Mouse (Mus musculus): ENCODE measurements around the gene Pan3. TPM values are rescaled to one million over a fixed set of nuclear protein-coding genes. Genes with fewer than 3 reads are reported as not detected.

Pan3 gene
- polyA plus RNA-seq, 1 experiment from 2014 or later, result 69.7 TPM

DNA sequence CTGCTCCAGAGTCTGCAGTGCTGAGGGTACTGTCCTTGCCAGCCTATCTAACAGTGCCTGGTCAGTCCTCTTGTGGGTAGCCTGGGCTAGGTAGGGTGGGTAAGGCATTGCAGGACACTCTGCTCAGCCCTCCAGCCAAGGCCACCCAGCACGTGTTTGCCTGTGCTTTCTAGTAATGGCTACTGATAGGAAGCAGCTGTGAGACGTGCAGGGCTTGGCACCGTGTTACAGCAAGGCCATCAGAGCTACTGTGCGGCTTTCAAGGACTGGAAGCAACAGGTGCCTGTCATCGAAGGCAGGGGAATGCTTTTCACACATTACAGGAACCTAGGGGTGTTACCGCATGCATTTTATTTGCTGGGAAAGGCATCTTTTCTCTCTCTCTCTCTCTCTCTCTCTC is 147.0 kb downstream of the Pan3 start:
- Histone ChIP-seq H3K27me3 (peaks cover 5% of the 10 kb centered on the region; the same call in 1 of the 2 replicates), H3K9me3 (no peaks in the 10 kb centered on the region), H3K36me3 (no peaks in the 10 kb centered on the region), H3K4me2 (replicated peaks) (no peak overlapping the region), H3K27ac (no peak overlapping the region), H3K9ac (no peak overlapping the region), H3K4me1 (no peaks in the 10 kb centered on the region), H3K4me3 (no peak overlapping the region)
- WGBS, result 40% methylated on average over 6 of the region's 6 CpGs
- no peak; the same call in 1 of the 2 replicates for ATAC-seq (ENCODE audit: low FRiP score, low read depth)

DNA sequence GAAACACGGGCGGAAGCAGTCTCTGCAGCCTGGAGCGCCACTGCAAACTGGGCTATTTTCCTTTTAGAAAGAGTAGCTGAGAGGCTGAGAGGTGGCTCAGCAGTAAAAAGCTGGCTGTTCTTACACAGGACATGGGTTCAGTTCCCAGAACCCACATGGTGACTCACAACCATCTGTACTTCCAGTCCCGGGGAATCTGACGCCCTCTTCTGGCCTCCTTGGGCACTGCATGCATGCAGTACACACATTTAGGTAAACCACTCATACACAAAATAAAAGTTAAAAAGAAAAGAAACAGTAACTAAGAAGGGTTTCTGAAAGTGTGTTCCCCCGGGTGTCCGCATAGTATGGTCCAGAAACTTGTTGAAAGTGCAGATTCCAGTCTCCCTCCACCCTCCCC is 149.2 kb downstream of the Pan3 start:
- no peak for ATAC-seq (ENCODE audit: low FRiP score, low read depth)
- Histone ChIP-seq H3K36me3 (no peaks in the 10 kb centered on the region), H3K4me3 (no peak overlapping the region), H3K27me3 (peaks cover 5% of the 10 kb centered on the region; the same call in 1 of the 2 replicates), H3K27ac (no peak overlapping the region), H3K4me2 (replicated peaks) (no peak overlapping the region), H3K9me3 (no peaks in the 10 kb centered on the region), H3K4me1 (no peaks in the 10 kb centered on the region), H3K9ac (no peak overlapping the region)
- WGBS, result 91% methylated on average over 7 of the region's 7 CpGs

DNA sequence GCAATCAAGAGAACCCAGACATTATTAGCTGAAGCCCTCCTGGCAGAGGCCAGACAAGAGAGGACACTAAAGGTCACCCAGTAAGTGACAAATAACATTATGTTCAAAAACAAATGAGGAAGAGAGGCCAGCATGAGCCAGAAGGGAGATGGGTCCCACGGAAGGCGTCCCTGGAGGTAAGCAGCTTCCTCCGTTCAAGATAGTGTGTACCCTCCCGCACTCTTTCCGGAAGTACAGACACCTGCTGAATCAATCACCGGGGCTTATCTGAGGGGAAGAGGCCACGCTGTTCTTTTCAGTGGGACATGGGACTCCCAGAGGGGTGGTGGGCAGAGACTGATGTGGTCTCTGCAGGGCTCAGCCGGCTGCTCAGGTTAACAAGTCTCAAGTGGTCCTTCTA is 149.7 kb downstream of the Pan3 start:
- no peak overlapping the region for H3K4me2 ChIP-seq (replicated peaks)
- no peaks in the 10 kb centered on the region for H3K4me1 ChIP-seq
- no peak overlapping the region for H3K4me3 ChIP-seq
- 83% methylated on average over 8 of the region's 8 CpGs for WGBS
- no peak overlapping the region for H3K27ac ChIP-seq
- H3K9me3 ChIP-seq, result no peaks in the 10 kb centered on the region
- no peak overlapping the region for H3K9ac ChIP-seq
- peaks cover 5% of the 10 kb centered on the region; the same call in 1 of the 2 replicates for H3K27me3 ChIP-seq
- no peaks in the 10 kb centered on the region for H3K36me3 ChIP-seq
- ATAC-seq (ENCODE audit: low FRiP score, low read depth), result no peak

DNA sequence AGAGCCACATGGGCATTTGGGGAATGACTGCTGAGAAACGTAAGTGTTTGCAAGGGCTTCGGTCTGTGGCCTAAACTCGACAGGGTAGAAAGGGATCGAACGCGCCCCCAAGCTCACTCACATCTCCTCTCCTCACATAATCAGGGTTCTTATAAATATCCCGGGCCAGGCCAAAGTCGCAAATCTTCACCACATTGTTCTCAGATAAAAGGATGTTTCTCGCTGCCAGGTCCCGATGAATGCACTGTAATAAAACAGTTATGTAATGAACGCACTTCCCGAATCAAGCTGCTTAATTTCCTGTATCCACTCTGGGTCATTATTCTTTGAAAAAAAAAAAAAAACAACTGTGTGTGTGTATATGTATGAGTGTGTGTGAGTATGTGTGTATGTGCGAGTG is 150.2 kb downstream of the Pan3 start:
- no peaks in the 10 kb centered on the region for H3K4me1 ChIP-seq
- peaks cover 5% of the 10 kb centered on the region; the same call in 1 of the 2 replicates for H3K27me3 ChIP-seq
- no peaks in the 10 kb centered on the region for H3K36me3 ChIP-seq
- H3K9me3 ChIP-seq, result no peaks in the 10 kb centered on the region
- no peak overlapping the region for H3K4me3 ChIP-seq
- no peak for ATAC-seq (ENCODE audit: low FRiP score, low read depth)
- H3K9ac ChIP-seq, result no peak overlapping the region
- H3K27ac ChIP-seq, result no peak overlapping the region
- no peak overlapping the region for H3K4me2 ChIP-seq (replicated peaks)
- WGBS, result 81% methylated on average over 13 of the region's 13 CpGs

DNA sequence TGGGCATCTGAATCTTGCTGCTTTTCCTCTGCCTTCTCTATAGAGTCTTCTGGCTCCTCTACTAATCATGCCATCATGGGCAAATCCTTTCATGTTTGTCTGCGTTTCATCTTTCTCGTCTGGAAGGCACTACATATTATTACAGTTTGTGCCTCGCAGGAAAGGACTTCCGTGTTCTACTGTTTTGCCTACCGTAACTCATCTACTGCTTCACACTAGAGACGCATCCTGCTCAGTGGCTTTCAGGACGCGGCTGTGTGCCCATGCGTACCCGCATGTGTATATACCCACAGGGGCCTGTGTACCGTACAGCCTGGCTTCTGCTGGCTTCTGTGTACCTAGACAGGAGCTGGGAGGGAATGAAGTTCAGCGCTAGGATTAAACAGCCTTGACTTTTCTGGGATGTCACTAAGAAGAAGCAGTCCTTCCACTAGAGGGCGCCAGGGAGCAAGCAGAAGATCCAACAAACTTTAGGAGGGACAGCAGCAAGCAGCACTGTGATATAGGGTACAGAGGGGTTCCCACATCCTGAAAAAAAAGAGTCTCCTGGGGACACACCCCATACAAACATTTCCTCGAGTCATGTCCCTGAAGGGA is 153.8 kb downstream of the Pan3 start:
- H3K27ac ChIP-seq, result no peak overlapping the region
- H3K4me2 ChIP-seq (replicated peaks), result no peak overlapping the region; the same call in 1 of the 2 replicates
- no peaks in the 10 kb centered on the region for H3K4me1 ChIP-seq
- H3K9ac ChIP-seq, result no peak overlapping the region
- peak; percentile 40; the same call in 1 of the 2 replicates for ATAC-seq (ENCODE audit: low FRiP score, low read depth)
- 44% methylated on average over 14 of the region's 14 CpGs for WGBS
- no peak overlapping the region for H3K4me3 ChIP-seq
- H3K36me3 ChIP-seq, result no peaks in the 10 kb centered on the region
- no peaks in the 10 kb centered on the region for H3K9me3 ChIP-seq
- H3K27me3 ChIP-seq, result no peaks in the 10 kb centered on the region

DNA sequence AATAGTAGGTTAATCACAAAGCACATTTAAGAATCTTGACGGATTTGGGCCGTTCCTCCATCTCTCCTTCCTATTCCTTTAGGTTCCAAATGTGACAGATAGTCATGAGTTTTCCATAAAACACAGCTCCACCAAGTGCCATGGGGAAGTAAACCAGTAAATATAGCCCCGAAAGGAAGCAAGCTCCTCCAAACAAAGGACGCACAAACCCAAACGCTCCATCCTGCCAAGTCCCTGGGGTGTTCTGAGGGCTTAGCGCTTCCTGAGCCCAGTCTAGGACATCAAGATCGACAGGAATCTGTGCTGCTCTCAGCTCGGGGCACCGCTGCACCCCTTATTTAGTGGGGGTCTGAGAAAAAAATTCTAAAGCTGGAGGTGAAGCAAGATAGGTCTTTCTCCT is 154.7 kb downstream of the Pan3 start:
- H3K9me3 ChIP-seq, result no peaks in the 10 kb centered on the region
- no peaks in the 10 kb centered on the region for H3K36me3 ChIP-seq
- 78% methylated on average over 9 of the region's 9 CpGs for WGBS
- ATAC-seq (ENCODE audit: low FRiP score, low read depth), result no peak
- no peaks in the 10 kb centered on the region for H3K27me3 ChIP-seq
- no peak overlapping the region for H3K9ac ChIP-seq
- no peak overlapping the region for H3K4me2 ChIP-seq (replicated peaks)
- H3K27ac ChIP-seq, result no peak overlapping the region
- no peaks in the 10 kb centered on the region for H3K4me1 ChIP-seq
- H3K4me3 ChIP-seq, result no peak overlapping the region

DNA sequence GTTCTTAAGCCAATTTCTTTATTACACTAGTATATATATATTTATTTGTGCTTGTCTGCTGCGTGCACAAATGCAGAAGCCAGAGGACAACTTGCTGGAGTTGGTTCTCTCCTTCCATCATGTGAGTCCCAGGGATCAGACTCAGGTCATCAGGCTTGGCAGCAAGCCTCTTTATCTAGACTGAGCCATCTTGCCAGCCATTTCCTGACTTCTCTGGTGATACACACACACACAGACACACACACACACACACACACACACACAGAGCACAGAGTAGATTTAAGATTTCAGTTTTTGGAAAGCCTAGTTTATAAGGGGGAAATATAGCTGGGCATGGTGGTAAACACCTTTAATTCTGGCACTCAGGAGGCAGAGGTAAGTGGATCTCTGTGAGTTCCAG is 155.1 kb downstream of the Pan3 start:
- Histone ChIP-seq H3K9me3 (no peaks in the 10 kb centered on the region), H3K4me3 (no peak overlapping the region), H3K27me3 (no peaks in the 10 kb centered on the region), H3K27ac (no peak overlapping the region), H3K9ac (no peak overlapping the region), H3K4me1 (no peaks in the 10 kb centered on the region), H3K4me2 (replicated peaks) (no peak overlapping the region), H3K36me3 (no peaks in the 10 kb centered on the region)
- no peak; the same call in 1 of the 2 replicates for ATAC-seq (ENCODE audit: low FRiP score, low read depth)
- 80% methylated on average over 1 of the region's 1 CpGs for WGBS

DNA sequence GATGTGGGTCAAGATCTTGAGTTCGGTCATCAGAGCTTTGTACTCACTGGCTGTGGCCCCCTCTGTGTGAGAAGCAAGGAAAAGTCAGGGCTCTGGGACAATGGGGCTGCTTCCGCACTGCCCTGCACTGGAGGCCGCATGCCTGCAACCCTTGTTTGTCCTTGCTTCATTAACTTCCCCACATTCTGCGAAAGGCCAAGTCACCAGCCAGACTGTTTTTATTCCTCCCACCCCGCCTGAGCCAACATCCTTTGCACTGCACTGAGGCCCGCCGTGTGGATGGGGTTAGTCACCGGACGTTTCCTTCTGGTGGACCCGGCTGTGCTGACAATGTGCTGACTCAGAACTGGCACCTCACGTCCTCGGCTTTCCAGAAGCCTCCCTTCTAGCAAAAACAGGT is 159.9 kb downstream of the Pan3 start:
- Histone ChIP-seq H3K36me3 (no peaks in the 10 kb centered on the region), H3K4me3 (no peak overlapping the region), H3K9me3 (no peaks in the 10 kb centered on the region), H3K9ac (no peak overlapping the region), H3K4me2 (replicated peaks) (no peak overlapping the region), H3K27me3 (no peaks in the 10 kb centered on the region), H3K4me1 (no peaks in the 10 kb centered on the region), H3K27ac (no peak overlapping the region; the same call in 1 of the 2 replicates)
- WGBS, result 58% methylated on average over 12 of the region's 12 CpGs
- no peak for ATAC-seq (ENCODE audit: low FRiP score, low read depth)

DNA sequence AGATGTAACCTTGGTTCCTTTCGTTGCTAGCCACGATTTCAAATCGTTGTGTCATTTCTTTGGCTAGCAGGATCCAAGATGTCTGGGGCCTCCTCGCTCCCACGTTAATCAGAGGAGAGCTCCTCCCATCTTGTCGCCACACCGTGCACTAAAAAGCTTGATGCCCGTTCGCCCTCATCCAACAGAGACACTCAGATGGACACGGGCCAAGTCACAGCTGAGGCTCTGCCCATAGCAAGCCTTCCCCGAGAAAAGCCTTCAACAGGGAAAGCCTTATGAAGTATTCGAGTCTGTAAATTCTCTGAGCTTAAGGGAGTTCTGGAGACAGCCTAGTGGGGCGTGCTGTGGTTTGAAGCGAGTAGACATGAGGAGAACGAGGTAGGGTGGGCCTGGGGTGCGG is 167.9 kb downstream of the Pan3 start:
- Histone ChIP-seq H3K36me3 (no peaks in the 10 kb centered on the region), H3K27ac (no peak overlapping the region), H3K27me3 (peaks cover 8% of the 10 kb centered on the region; the same call in 1 of the 2 replicates), H3K9ac (no peak overlapping the region), H3K4me3 (no peak overlapping the region), H3K9me3 (no peaks in the 10 kb centered on the region), H3K4me2 (replicated peaks) (no peak overlapping the region), H3K4me1 (no peaks in the 10 kb centered on the region; the same call in 1 of the 2 replicates)
- no peak for ATAC-seq (ENCODE audit: low FRiP score, low read depth)
- WGBS, result 80% methylated on average over 16 of the region's 16 CpGs

Other genes starting within 250 kb of the Pan3 start
- gene Gsx1, start 241.5 kb upstream of the Pan3 start, polyA plus RNA-seq (2015; fragmentation: Nextera tagmentation; extraction: Ambion mirVana), result not detected in 2 replicates
- not detected in 2 replicates for gene Pdx1, start 160.2 kb upstream of the Pan3 start, polyA plus RNA-seq (2015; fragmentation: Nextera tagmentation; extraction: Ambion mirVana)
- gene Cdx2, start 122.9 kb upstream of the Pan3 start, polyA plus RNA-seq (2015; fragmentation: Nextera tagmentation; extraction: Ambion mirVana), result 0.06 TPM in 1 of 2 replicates, not detected in the other
- not detected in 2 replicates for gene Urad, start 107.7 kb upstream of the Pan3 start, polyA plus RNA-seq (2015; fragmentation: Nextera tagmentation; extraction: Ambion mirVana)
- gene Flt3, start 29.7 kb upstream of the Pan3 start, polyA plus RNA-seq (2015; fragmentation: Nextera tagmentation; extraction: Ambion mirVana), result 0.17 TPM in 2 replicates

All from limb, embryonic 13.5 days (tissue).